Mouse (Mus musculus) forelimb bud, embryonic 11.5 days (tissue): ENCODE measurements around the gene Dmd.

Source experiments
- DNase-seq: peaks from one replicate; pipeline ENCODE4 v3.0.0-alpha.2; 2012; ENCODE audit warnings: low read depth, low spot score

The Dmd gene

GRCm38 (mm10) chrX:84364981-84365380, 1416.3 kb downstream of the Dmd start:
- no peak for DNase-seq

- no peak for DNase-seq
Observed at GRCm38 (mm10) chrX:84435608-84436007, 1486.9 kb downstream of the Dmd start.

- no peak for DNase-seq
Observed at GRCm38 (mm10) chrX:84436556-84436955, 1487.9 kb downstream of the Dmd start.

GRCm38 (mm10) chrX:84442996-84443395, 1494.3 kb downstream of the Dmd start:
- DNase-seq: no peak

- no peak for DNase-seq
Observed at GRCm38 (mm10) chrX:84443985-84444384, 1495.3 kb downstream of the Dmd start.

- DNase-seq: no peak
Observed at GRCm38 (mm10) chrX:84444638-84445037, 1496.0 kb downstream of the Dmd start.

- peak; percentile 20 for DNase-seq
Observed at GRCm38 (mm10) chrX:84454473-84454872, 1505.8 kb downstream of the Dmd start.

- DNase-seq: peak; percentile 6
Observed at GRCm38 (mm10) chrX:84514650-84515366, 1566.1 kb downstream of the Dmd start.

GRCm38 (mm10) chrX:84551995-84552394, 1603.3 kb downstream of the Dmd start:
- no peak for DNase-seq

- DNase-seq: no peak
Observed at GRCm38 (mm10) chrX:84553441-84553840, 1604.8 kb downstream of the Dmd start.

GRCm38 (mm10) chrX:84598476-84598875, 1649.8 kb downstream of the Dmd start:
- DNase-seq: no peak

GRCm38 (mm10) chrX:84640446-84640845, 1691.8 kb downstream of the Dmd start:
- no peak for DNase-seq

- no peak for DNase-seq
Observed at GRCm38 (mm10) chrX:84747683-84748082, 1799.0 kb downstream of the Dmd start.

- peak; percentile 50 for DNase-seq
Observed at GRCm38 (mm10) chrX:84860012-84860647, 1911.5 kb downstream of the Dmd start.

GRCm38 (mm10) chrX:84873090-84873489, 1924.4 kb downstream of the Dmd start:
- DNase-seq: no peak

GRCm38 (mm10) chrX:84878125-84878524, 1929.5 kb downstream of the Dmd start:
- no peak for DNase-seq

GRCm38 (mm10) chrX:84932715-84933473, 1984.2 kb downstream of the Dmd start:
- DNase-seq: no peak

- DNase-seq: peak; percentile 75
Observed at GRCm38 (mm10) chrX:84960557-84960956, 2011.9 kb downstream of the Dmd start.

- peak; percentile 12 for DNase-seq
Observed at GRCm38 (mm10) chrX:84960972-84961371, 2012.3 kb downstream of the Dmd start.

GRCm38 (mm10) chrX:85008304-85008703, 2059.6 kb downstream of the Dmd start:
- no peak for DNase-seq

- DNase-seq: no peak
Observed at GRCm38 (mm10) chrX:85041466-85042058, 2092.9 kb downstream of the Dmd start.

- no peak for DNase-seq
Observed at GRCm38 (mm10) chrX:85046631-85047030, 2098.0 kb downstream of the Dmd start.
